9 mouse cellular contexts compared by ENCODE assay signal in the genomic region with DNA sequence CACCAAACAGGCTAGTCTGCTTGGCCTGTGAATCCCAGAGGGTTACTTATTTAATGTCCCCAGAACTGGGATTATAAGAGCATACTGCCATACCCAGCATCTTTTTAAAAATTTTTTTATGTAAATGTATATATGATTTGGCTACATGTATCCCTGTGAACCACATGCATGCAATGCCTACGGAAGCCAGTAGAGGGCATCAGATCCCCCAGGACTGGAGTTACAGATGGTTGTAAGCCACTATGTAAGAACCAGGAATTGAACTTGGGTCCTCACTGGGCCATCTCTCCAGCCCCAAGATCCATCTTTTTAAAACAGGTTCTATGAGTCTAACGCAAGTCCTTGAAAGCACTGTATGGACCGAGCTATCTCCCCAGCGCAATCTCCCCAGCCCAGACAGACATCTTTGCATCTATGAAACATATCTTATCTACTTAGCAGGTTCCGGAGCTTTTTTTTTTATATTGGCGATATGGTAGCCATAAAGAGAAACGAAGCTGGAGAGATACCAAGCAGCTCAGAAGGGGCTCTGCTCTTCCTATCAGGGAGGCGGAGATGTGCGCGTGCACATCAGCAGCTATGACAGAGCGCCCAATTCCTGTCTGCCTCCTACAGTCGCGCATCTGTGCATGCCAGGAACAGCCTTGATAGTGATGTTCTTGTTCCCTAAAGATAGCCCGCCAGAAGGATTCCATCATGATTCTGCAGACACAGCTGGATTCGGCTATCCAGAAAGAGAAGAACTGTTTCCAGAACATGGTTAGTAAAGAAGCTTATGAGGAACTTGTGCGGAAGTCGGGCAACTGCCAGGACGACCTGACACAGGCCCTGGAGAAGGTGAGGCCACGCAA. TPM values are rescaled to one million over a fixed set of nuclear protein-coding genes. Genes with fewer than 3 reads are reported as not detected.
DNase-seq lines count a peak whose midpoint lies in the region; ATAC-seq and TF ChIP-seq lines count a peak whose summit lies in the region.
"Had no signal": no experiment of that assay in that cellular context is flagged by ENCODE, and none has a peak within 500 bp of the region (broad histone marks: within the 10 kb centered on the region; RNA-seq: fewer than 3 reads in every experiment).

No protein-coding gene starts in this region.

- no peak overlapping the region for H3K27ac ChIP-seq in neural tube, embryonic 15.5 days (replicated peaks)
- no peak overlapping the region for H3K27ac ChIP-seq in hindbrain, postnatal 0 days

- H3K4me3 ChIP-seq in neural tube, embryonic 15.5 days (replicated peaks) = no peak overlapping the region
- no peak overlapping the region for H3K4me3 ChIP-seq in hindbrain, postnatal 0 days (ENCODE audit: low read length)

- ATAC-seq in frontal cortex, adult (ENCODE audit: low TSS enrichment) = peak; percentile 74
- no peak for ATAC-seq in neural tube, embryonic 15.5 days (ENCODE audit: low FRiP score)
- ATAC-seq in hindbrain, postnatal 0 days = no peak
- 0 out of 2 replicates have a peak, but pooled peaks have one; percentile 46 for ATAC-seq in megakaryocyte-erythroid progenitor cell, adult 5-6 weeks (replicated peaks; ENCODE audit: low FRiP score, low TSS enrichment, poor library complexity, severe bottlenecking)

- 91% methylated on average over 19 of the region's 19 CpGs for WGBS in neural tube, embryonic 15.5 days
- 88% methylated on average over 19 of the region's 19 CpGs for WGBS in hindbrain, postnatal 0 days

- no peaks in the 10 kb centered on the region for H3K9me3 ChIP-seq in neural tube, embryonic 15.5 days (replicated peaks)
- no peaks in the 10 kb centered on the region for H3K9me3 ChIP-seq in hindbrain, postnatal 0 days (ENCODE audit: low read length)

- no peaks in the 10 kb centered on the region for H3K36me3 ChIP-seq in neural tube, embryonic 15.5 days
- H3K36me3 ChIP-seq in hindbrain, postnatal 0 days (ENCODE audit: insufficient read depth, low read length) = no peaks in the 10 kb centered on the region

- H3K9ac ChIP-seq in neural tube, embryonic 15.5 days (replicated peaks) = no peak overlapping the region
- no peak overlapping the region for H3K9ac ChIP-seq in hindbrain, postnatal 0 days (replicated peaks; ENCODE audit: low read length)

- no peak for DNase-seq in frontal cortex, postnatal 10 days (ENCODE audit: low spot score in 2 of 2)
- DNase-seq in neural tube, embryonic 10.5 days (ENCODE audit: extremely low spot score, low spot score) = peak; percentile 45
- peak; percentile 49 for DNase-seq in adrenal gland, postnatal 25 days
- DNase-seq in hindbrain, postnatal 0 days (ENCODE audit: low spot score) = peak; percentile 51
- no peak for DNase-seq in cerebellum, adult 9-10 months

- no peak overlapping the region for H3K4me2 ChIP-seq in neural tube, embryonic 15.5 days
- no peak overlapping the region for H3K4me2 ChIP-seq in hindbrain, postnatal 0 days (ENCODE audit: low read depth, low read length)

- peak; percentile 66 for TF ChIP-seq CTCF in hindbrain, postnatal 0 days (IDR thresholded peaks at IDR 0.05; ENCODE audit: low read depth)

- H3K27me3 ChIP-seq in neural tube, embryonic 15.5 days (replicated peaks) = no peaks in the 10 kb centered on the region
- H3K27me3 ChIP-seq in hindbrain, postnatal 0 days (ENCODE audit: insufficient read depth, low read length) = no peaks in the 10 kb centered on the region

- peaks cover 8% of the 10 kb centered on the region for H3K4me1 ChIP-seq in neural tube, embryonic 15.5 days
- no peaks in the 10 kb centered on the region for H3K4me1 ChIP-seq in hindbrain, postnatal 0 days (ENCODE audit: insufficient read depth, low read length)

RNA-seq across cellular contexts. Expression of gene Dhx38, which starts 30.3 kb away (rescaled TPM):
- polyA plus RNA-seq in neural tube, embryonic 15.5 days (2015; fragmentation: Nextera tagmentation; extraction: Ambion mirVana) = 13.8 and 17.2 TPM in 2 replicates
- 27.9 and 29.1 TPM in 2 replicates for total RNA-seq in adrenal gland, postnatal 25 days (2021)
- 20.5 and 24.2 TPM in 2 replicates for total RNA-seq in hindbrain, postnatal 0 days (2014; rRNA removed)
- 11.9 and 13.7 TPM in 2 replicates for polyA plus RNA-seq in hindbrain, postnatal 0 days (2015; fragmentation: Nextera tagmentation; extraction: Ambion mirVana)
- total RNA-seq in megakaryocyte-erythroid progenitor cell, adult 5-6 weeks (2014; fragmentation: Nextera tagmentation) = 21.0 and 26.5 TPM in 2 replicates
- 40.9 and 47.8 TPM in 2 replicates for total RNA-seq in megakaryocyte-erythroid progenitor cell, adult 5-6 weeks (2017)

RNA-seq across cellular contexts. Expression of gene Txnl4b, which starts 30.3 kb away (rescaled TPM):
- 28.7 and 29.6 TPM in 2 replicates for polyA plus RNA-seq in neural tube, embryonic 15.5 days (2015; fragmentation: Nextera tagmentation; extraction: Ambion mirVana)
- 13.1 and 16.2 TPM in 2 replicates for total RNA-seq in adrenal gland, postnatal 25 days (2021)
- total RNA-seq in hindbrain, postnatal 0 days (2014; rRNA removed) = 11.5 and 14.0 TPM in 2 replicates
- polyA plus RNA-seq in hindbrain, postnatal 0 days (2015; fragmentation: Nextera tagmentation; extraction: Ambion mirVana) = 32.9 and 35.5 TPM in 2 replicates
- 3.1 and 6.8 TPM in 2 replicates for total RNA-seq in megakaryocyte-erythroid progenitor cell, adult 5-6 weeks (2014; fragmentation: Nextera tagmentation)
- total RNA-seq in megakaryocyte-erythroid progenitor cell, adult 5-6 weeks (2017) = 7.5 and 11.0 TPM in 2 replicates

RNA-seq across cellular contexts. Expression of gene Pmfbp1, which starts 41.5 kb away (rescaled TPM):
- 1.0 and 1.5 TPM in 2 replicates for polyA plus RNA-seq in neural tube, embryonic 15.5 days (2015; fragmentation: Nextera tagmentation; extraction: Ambion mirVana)
- not detected in 2 replicates for total RNA-seq in adrenal gland, postnatal 25 days (2021)
- 2.0 and 2.9 TPM in 2 replicates for total RNA-seq in hindbrain, postnatal 0 days (2014; rRNA removed)
- polyA plus RNA-seq in hindbrain, postnatal 0 days (2015; fragmentation: Nextera tagmentation; extraction: Ambion mirVana) = 1.2 and 1.3 TPM in 2 replicates
- not detected in 2 replicates for total RNA-seq in megakaryocyte-erythroid progenitor cell, adult 5-6 weeks (2014; fragmentation: Nextera tagmentation)
- total RNA-seq in megakaryocyte-erythroid progenitor cell, adult 5-6 weeks (2017) = not detected in 2 replicates

RNA-seq across cellular contexts. Expression of gene Hp, which starts 43.6 kb away (rescaled TPM):
- polyA plus RNA-seq in neural tube, embryonic 15.5 days (2015; fragmentation: Nextera tagmentation; extraction: Ambion mirVana) = 0.51 and 1.7 TPM in 2 replicates
- 78.2 and 105 TPM in 2 replicates for total RNA-seq in adrenal gland, postnatal 25 days (2021)
- total RNA-seq in hindbrain, postnatal 0 days (2014; rRNA removed) = 4.1 TPM in 1 of 2 replicates, not detected in the other
- 0.26 and 0.41 TPM in 2 replicates for polyA plus RNA-seq in hindbrain, postnatal 0 days (2015; fragmentation: Nextera tagmentation; extraction: Ambion mirVana)
- 5.8 TPM in 1 of 2 replicates, not detected in the other for total RNA-seq in megakaryocyte-erythroid progenitor cell, adult 5-6 weeks (2014; fragmentation: Nextera tagmentation)
- total RNA-seq in megakaryocyte-erythroid progenitor cell, adult 5-6 weeks (2017) = 2.4 and 2.8 TPM in 2 replicates
- total RNA-seq: layer of hippocampus, adult 18-20 months had no signal

Comparison
In these comparisons a context has a peak if more than half of its experiments do, and no peak if none do; other contexts are left out.
1. ATAC-seq: peak in frontal cortex, adult (single experiment) and megakaryocyte-erythroid progenitor cell, adult 5-6 weeks (single experiment); none in neural tube, embryonic 15.5 days (single experiment) and hindbrain, postnatal 0 days (single experiment).
2. DNase-seq: peak in neural tube, embryonic 10.5 days (single experiment), adrenal gland, postnatal 25 days (single experiment) and hindbrain, postnatal 0 days (single experiment); none in frontal cortex, postnatal 10 days (0 of 2) and cerebellum, adult 9-10 months (single experiment).